10 mouse cellular contexts compared by ENCODE assay signal in the genomic region with DNA sequence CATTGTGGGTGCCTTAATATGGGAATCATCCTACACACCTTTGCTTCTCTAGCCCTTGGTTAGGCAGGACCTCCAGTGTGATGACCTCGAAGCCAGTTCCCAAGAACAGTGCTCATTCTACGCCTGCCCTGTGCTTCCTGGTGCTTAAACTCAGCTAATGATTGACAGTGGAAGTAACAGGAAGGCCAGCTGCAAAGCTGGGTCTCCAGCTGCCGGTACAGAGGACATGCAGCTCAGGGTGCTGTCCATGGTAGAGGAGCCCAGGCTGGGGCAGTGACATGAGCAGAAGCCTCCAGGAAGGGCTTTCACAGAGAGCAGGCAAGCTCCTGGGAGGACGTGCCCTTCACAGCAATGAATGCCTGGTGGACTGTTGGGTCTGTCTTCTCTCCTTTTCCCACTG.
DNase-seq lines count a peak whose midpoint lies in the region; ATAC-seq and TF ChIP-seq lines count a peak whose summit lies in the region.
"Had no signal": no experiment of that assay in that cellular context is flagged by ENCODE, and none has a peak within 500 bp of the region (broad histone marks: within the 10 kb centered on the region; RNA-seq: fewer than 3 reads in every experiment).

No protein-coding gene starts in this region.

- intact Hi-C loops in gastrocnemius, adult 2 months (cut with DNase I): no loop called here

- H3K27ac ChIP-seq in intestine, embryonic 15.5 days: no peak overlapping the region
- H3K27ac ChIP-seq in limb, embryonic 14.5 days (replicated peaks; ENCODE audit: low read depth, low read length): no peak overlapping the region
- H3K27ac ChIP-seq in gastrocnemius, adult 2 months: no peak overlapping the region
- H3K27ac ChIP-seq: embryonic facial prominence, embryonic 15.5 days had no signal

- peak; percentile 58 for ATAC-seq in intestine, embryonic 15.5 days
- no peak for ATAC-seq in limb, embryonic 14.5 days (ENCODE audit: low FRiP score, low read depth)
- no peak for ATAC-seq in erythroid progenitor cell, adult 5-6 weeks (replicated peaks; ENCODE audit: low FRiP score, poor library complexity, severe bottlenecking)

- H3K36me3 ChIP-seq in intestine, embryonic 15.5 days: no peaks in the 10 kb centered on the region
- no peaks in the 10 kb centered on the region for H3K36me3 ChIP-seq in limb, embryonic 14.5 days (ENCODE audit: control insufficient read depth, insufficient read depth, low read length)
- H3K36me3 ChIP-seq: embryonic facial prominence, embryonic 15.5 days had no signal

- H3K27me3 ChIP-seq in intestine, embryonic 15.5 days (replicated peaks): no peaks in the 10 kb centered on the region
- H3K27me3 ChIP-seq in limb, embryonic 14.5 days (ENCODE audit: control insufficient read depth, insufficient read depth, low read length): no peaks in the 10 kb centered on the region
- H3K27me3 ChIP-seq: embryonic facial prominence, embryonic 15.5 days; megakaryocyte, embryonic 14.5 days had no signal

- no peak for TF ChIP-seq CTCF in gastrocnemius, adult 2 months (IDR thresholded peaks at IDR 0.05)

- peak; percentile 50 for DNase-seq in heart, postnatal 4 days
- DNase-seq in heart, adult 18-20 months: no peak
- peak; percentile 42 for DNase-seq in NIH3T3 (ENCODE audit: low read depth)
- peak; percentile 55 for DNase-seq in limb, embryonic 14.5 days (ENCODE audit: low spot score)
- no peak for DNase-seq in thymus, postnatal 25 days
- DNase-seq in gastrocnemius, adult 2 months: no peak

- 11% methylated on average over 4 of the region's 4 CpGs for WGBS in intestine, embryonic 15.5 days
- WGBS in limb, embryonic 14.5 days: 25% methylated on average over 4 of the region's 4 CpGs

- no peak for TF ChIP-seq POLR2A in limb, embryonic 14.5 days (IDR thresholded peaks at IDR 0.05; ENCODE audit: borderline replicate concordance, extremely low read depth, insufficient read depth, insufficient read length)

- no peaks in the 10 kb centered on the region for H3K4me1 ChIP-seq in intestine, embryonic 15.5 days (replicated peaks)
- no peaks in the 10 kb centered on the region for H3K4me1 ChIP-seq in limb, embryonic 14.5 days (ENCODE audit: control insufficient read depth, insufficient read depth, low read length)
- H3K4me1 ChIP-seq: embryonic facial prominence, embryonic 15.5 days; megakaryocyte, embryonic 14.5 days had no signal

- H3K9ac ChIP-seq in intestine, embryonic 15.5 days: no peak overlapping the region
- no peak overlapping the region for H3K9ac ChIP-seq in limb, embryonic 14.5 days (ENCODE audit: low read depth, low read length, severe bottlenecking)
- H3K9ac ChIP-seq: embryonic facial prominence, embryonic 15.5 days had no signal

- no peak overlapping the region for H3K4me2 ChIP-seq in intestine, embryonic 15.5 days (replicated peaks)
- no peak overlapping the region for H3K4me2 ChIP-seq in limb, embryonic 14.5 days (replicated peaks; ENCODE audit: low read depth, low read length, severe bottlenecking)
- H3K4me2 ChIP-seq: embryonic facial prominence, embryonic 15.5 days had no signal

- H3K9me3 ChIP-seq in intestine, embryonic 15.5 days: no peaks in the 10 kb centered on the region
- 0 out of 2 replicates have a peak, but pooled peaks cover 2% of the 10 kb centered on the region for H3K9me3 ChIP-seq in limb, embryonic 14.5 days (ENCODE audit: control insufficient read depth, low read length)
- H3K9me3 ChIP-seq: embryonic facial prominence, embryonic 15.5 days had no signal

- H3K4me3 ChIP-seq in intestine, embryonic 15.5 days (replicated peaks): no peak overlapping the region
- no peak overlapping the region for H3K4me3 ChIP-seq in limb, embryonic 14.5 days (replicated peaks; ENCODE audit: low read length)
- H3K4me3 ChIP-seq in gastrocnemius, adult 2 months: no peak overlapping the region
- H3K4me3 ChIP-seq: embryonic facial prominence, embryonic 15.5 days; megakaryocyte, embryonic 14.5 days had no signal

Comparison
In these comparisons a context has a peak if more than half of its experiments do, and no peak if none do; other contexts are left out.
1. DNase-seq: peak in heart, postnatal 4 days (single experiment), NIH3T3 (single experiment) and limb, embryonic 14.5 days (single experiment); none in heart, adult 18-20 months (0 of 2), thymus, postnatal 25 days (single experiment) and gastrocnemius, adult 2 months (single experiment).